Mouse (Mus musculus): ENCODE measurements around the gene Sipa1l1.

DNA sequence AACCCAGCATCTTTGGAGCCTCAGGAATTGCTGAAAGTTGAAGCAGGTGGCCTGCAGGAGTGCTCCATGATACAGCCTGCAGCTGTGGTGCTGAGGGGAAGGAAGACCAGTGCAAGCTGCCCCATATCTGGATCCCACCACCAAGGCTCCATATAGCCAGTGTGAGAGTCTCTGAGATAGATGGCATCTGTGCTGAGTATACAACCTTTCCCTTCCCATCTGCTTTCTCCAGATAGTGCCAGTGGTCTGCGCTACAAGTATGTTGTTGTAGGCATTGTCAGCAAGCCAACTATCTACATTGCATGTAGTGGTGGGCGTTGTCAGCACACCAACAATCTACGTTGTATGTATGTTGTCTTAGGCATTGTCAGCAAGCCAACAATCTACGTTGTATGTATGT lies 68.0 kb downstream of the Sipa1l1 start:
- TF ChIP-seq CTCF (IDR thresholded peaks at IDR 0.05; ENCODE audit: control insufficient read depth, insufficient read depth, insufficient read length) (no peak), MYOG (IDR thresholded peaks at IDR 0.05; ENCODE audit: control insufficient read depth, extremely low read depth, insufficient read length) (no peak), USF1 (IDR thresholded peaks at IDR 0.05; ENCODE audit: low read depth) (no peak), CEBPB (IDR thresholded peaks at IDR 0.05; ENCODE audit: low read depth) (no peak), MAX (IDR thresholded peaks at IDR 0.05) (no peak)
